Mouse (Mus musculus) testis, postnatal 10 days (tissue): ENCODE results near the gene Pald1.

ENCODE experiments used
- DNase-seq: peaks from one replicate; pipeline ENCODE4 v3.0.0; 2021; ENCODE audit warnings: low spot score

The Pald1 gene

DNA sequence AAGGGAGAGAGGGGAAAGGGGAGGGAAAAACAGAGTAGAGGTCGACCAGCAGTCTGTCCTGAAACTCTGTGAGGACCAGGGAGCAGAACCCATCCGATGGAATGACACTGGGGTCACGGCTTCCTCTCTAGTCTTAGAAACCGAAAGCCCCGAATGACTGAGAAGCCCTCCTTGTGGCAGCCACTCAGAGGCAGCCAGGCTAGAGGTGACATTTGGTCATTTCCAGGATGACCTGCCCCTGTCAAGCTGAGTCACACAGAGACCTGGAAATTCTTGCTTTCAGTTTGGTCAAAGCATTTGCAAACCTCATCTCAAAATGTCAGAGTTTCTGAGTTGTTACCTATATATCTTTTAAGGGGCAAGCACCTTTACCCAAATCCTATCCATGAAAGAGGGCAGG is 102.2 kb downstream of the Pald1 start:
- DNase-seq, result no peak

DNA sequence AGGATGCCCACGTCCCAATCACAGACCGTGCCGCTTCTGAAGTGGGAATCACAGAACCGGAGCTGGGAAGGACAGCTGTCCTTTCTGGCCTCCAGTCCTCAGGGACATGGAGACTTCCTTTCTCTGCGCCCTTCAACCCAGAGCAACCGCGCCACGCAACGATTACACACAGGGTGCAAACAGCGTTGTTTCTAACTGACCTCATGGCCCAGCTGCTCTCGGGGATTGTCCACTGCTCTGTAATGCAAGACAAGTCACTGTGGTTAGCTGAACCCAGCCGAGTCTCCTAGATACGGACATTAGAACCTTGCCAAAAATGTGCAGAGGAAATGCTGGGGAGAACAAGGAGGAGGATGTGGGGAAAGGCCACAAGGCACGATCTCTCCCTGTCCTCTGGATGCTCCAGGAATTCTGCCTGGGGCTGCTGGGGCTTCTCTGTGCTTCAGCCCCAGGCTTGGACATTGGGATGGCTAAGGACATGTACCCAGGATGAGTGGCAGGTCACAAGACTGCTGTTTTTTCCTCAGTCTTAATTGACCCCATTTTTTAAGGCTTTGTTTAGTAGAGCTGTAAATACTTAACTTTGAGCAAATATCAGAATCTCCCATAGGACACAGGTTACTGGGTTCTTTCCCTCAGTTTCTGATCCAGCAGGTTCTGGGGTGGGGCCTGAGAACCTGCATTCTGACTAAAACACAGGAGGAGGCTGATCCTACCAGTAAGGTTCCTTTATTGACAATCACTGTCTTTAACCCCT is 105.2 kb downstream of the Pald1 start:
- no peak for DNase-seq

DNA sequence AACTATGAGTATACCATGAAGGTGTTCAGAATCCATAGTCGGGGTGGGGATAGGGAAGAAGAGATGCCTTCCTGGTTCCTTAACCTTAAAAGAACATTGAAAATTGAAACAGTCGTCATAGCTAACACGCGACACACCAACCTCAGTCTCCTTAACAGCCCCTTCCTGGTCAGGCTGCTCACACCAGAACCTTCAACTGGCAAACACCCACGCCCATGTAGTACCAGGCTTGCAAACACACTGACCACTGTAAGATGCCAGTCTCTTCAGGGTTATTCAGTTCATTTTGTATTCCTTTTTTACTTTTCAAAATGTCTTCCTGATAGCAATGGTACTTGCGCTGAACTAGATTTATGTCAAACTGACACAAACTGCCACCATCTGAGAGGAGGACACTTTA is 106.3 kb downstream of the Pald1 start:
- no peak for DNase-seq

DNA sequence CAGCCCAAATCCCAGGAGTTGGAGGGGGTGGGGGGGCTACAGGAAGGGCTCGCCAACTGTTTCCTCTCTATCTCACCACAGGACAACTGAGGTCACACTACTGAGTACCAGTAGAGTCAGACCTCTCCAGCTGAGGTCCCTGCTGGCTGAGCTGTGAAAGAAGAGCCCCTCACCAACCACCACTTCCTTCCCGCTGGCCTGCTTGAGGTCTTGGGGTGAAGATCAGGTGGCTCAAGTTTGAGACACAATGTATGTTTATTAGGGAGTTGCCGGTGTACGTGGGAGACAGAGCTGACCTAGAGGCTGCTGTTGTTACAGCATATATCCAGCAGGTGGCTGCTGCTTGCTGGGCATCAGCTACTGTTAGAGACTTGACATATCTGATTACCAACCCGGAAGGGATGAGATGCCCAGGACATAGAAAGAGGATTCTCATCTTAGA is 107.6 kb downstream of the Pald1 start:
- DNase-seq, result no peak

DNA sequence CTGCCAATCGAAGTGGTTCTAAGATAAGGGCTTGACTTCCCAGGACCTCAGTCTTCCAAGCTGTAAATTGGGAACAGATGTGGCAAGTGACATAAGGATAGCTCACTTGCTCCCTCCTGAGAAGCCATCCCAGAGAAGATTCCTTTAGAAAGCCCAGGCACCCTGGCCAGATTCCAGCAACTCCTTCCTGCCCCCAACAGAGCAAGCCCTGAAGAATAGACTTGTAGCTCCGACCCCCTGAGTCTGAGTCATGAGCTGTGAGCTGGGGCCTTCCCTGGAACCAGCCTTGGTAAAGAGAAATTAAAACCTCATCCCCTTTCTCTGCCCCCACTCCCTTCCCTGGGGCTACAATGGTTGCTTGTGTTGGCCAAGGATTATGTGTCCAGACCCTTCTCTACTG is 108.8 kb downstream of the Pald1 start:
- DNase-seq, result no peak

DNA sequence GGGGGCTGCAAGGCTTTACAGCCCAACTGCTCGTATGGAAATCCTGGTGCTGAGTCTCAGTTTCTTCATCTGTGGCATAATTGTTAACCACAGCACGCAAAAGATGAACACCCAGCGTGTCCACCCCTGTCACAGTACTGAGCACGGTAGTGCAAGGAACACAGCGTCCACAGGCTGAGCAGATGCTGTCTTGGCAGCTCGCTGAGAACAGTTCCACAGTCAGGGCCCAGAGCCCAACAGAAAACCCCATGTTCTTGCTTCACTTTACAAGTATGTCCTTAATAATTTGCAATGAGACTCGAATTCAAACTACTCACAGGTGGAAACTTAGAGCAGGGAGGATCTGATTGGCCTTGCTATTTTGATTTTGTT is 109.5 kb downstream of the Pald1 start:
- DNase-seq, result no peak

DNA sequence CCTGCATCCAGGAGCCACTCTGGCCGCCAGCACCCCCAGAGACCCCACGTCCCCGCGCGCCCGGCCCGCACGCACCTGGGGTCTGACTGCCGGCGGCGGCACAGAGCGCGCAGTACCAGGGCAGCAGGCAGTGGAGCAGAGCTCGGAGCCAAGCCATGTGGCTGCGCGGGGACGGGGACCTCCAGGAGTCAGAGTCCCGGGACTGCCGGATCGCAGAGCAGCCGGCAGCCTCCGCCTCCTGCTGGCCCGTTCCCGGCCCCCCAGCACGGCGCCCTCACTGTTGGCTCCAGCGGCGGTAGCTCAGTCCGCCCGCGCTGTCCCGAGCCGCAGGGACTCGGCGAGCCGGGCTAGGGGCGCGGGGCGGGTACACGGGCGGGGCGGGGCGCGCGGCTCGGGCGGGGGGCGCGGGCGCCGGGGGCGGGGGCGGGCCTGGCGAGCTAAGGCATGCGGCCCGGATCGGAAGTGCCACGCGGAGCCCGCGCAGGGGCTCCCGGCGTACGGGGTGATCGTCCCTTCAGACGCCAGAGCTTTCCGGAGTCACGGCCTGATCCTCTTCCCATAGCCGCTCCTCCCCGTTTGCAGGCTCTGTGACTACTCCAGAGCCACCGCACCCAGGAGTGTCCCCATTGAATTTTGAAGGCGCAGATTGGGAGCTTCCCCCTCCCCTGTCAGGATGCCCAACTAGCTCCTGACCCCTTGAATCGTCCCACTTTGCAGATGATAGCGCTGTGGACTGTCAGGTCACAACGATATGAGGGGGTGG is 110.1 kb downstream of the Pald1 start, which contains the start of gene Adamts14:
Gene Adamts14 (minus strand): TSS at position 358 of the 763 bp plus-strand sequence.
- DNase-seq, result peak; percentile 66

DNA sequence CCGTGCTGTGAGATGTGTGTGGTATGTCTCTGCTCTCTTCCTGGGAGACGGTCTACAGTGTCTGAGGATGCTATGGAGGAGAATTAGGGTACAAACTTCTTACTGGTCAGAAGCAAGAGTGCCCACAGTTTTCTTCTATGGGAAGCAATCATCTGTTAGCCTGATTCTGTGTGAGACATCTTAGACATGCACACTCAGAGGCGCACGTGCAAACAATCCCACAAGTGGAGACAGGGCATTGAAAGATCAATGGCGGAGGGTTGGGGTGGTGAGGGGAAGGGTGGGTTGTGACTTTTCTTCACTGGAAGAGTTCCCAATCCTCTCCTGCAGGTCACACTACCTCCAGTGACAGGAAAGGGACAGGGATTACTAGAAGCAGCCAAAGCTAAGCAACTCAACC is 110.7 kb downstream of the Pald1 start:
- no peak for DNase-seq

DNA sequence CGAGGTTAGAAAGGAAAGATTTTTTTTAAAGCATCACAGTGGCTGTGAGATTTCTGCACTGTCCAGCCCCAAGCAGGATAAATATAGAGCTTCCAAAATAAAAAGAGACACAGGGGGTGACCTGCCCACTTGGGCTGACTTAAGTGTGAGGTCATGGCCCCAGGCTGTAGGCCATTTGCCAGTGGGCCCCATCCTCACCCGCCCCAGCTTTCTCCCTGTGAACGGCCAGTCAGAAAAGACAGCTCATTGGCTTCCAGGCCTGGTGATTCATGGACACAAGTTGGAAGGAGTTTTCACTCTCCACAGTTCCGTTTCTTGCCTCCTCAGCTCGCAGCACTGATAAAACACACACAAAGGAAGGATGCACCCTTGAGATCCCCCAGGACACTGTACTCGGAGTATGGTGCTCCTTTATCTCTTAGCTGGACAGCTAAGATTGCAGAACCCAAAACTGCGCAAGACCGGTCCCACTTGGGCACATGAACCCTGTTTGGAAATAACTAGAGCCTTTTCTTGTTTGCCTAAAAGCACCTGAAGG is 111.2 kb downstream of the Pald1 start:
- DNase-seq, result no peak
